Mouse (Mus musculus) erythroblast, embryonic 14.5 days (primary cell): ENCODE measurements around the gene Xlr5a.
"Not testable (repeated sequence)": the region's sequence is repeated elsewhere in the genome, so short reads cannot be mapped to it uniquely, and the experiment has no call there.

Experiments
- GATA1 ChIP-seq: IDR thresholded peaks from 2 replicates; pipeline ENCODE4 v1.6.1; 2012; ENCODE audit warnings: low read length, inconsistent platforms, mixed read lengths
- TAL1 ChIP-seq: IDR thresholded peaks from 3 replicates; pipeline ENCODE4 v1.6.1; 2012; ENCODE audit warnings: low read length, inconsistent platforms, mixed read lengths

GRCm38 (mm10) chrX:73242821-73243325 is 49.9 kb downstream of the Xlr5a start, which contains the start of gene Xlr4c:
- TF ChIP-seq GATA1, TAL1: not testable (repeated sequence)
